ENCODE assay signal across 15 mouse cellular contexts in the genomic region with DNA sequence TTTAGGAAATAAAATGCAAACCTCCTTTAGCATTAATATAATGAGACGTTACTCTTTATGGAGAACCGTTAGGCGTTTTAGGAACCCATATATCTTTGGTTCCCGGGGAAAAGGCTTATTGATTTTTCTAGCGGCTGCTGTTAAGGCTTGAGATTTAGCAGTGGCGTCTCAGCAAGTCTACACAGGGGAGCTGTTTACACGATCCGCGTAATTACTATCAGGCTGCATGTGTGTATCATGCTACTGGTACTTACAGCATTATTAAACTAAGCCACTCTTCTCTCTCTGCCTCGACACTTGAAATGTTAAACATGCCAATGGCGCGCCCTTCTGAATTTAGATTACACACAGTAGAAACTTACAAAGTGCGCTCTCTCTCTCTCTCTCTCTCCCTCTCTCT. TPM values are rescaled to one million over a fixed set of nuclear protein-coding genes. Genes with fewer than 3 reads are reported as not detected.
"Had no signal": no experiment of that assay in that cellular context is flagged by ENCODE, and none has a peak within 500 bp of the region (broad histone marks: within the 10 kb centered on the region; RNA-seq: fewer than 3 reads in every experiment).

No protein-coding gene starts in this region.

- ATAC-seq: intestine, postnatal 0 days had no signal

- H3K4me1 ChIP-seq: limb, embryonic 15.5 days; liver, embryonic 13.5 days; neural tube, embryonic 12.5 days had no signal

- H3K27ac ChIP-seq: limb, embryonic 15.5 days; liver, embryonic 13.5 days; neural tube, embryonic 12.5 days had no signal

- H3K9ac ChIP-seq: limb, embryonic 15.5 days; liver, embryonic 13.5 days; neural tube, embryonic 12.5 days had no signal

- H3K9me3 ChIP-seq: limb, embryonic 15.5 days; liver, embryonic 13.5 days; neural tube, embryonic 12.5 days had no signal

- H3K4me3 ChIP-seq: limb, embryonic 15.5 days; liver, embryonic 13.5 days; myocyte; neural tube, embryonic 12.5 days had no signal

- H3K27me3 ChIP-seq: limb, embryonic 15.5 days; liver, embryonic 13.5 days; neural tube, embryonic 12.5 days had no signal

- DNase-seq: kidney, adult 8-10 months; kidney, postnatal 25 days; layer of hippocampus, adult 9-11 months; layer of hippocampus, postnatal 36 days; liver, embryonic 13.5 days; lung, adult 18-20 months; right cerebral cortex, adult 18-20 months; right cerebral cortex, postnatal 25 days; thymus, postnatal 36 days had no signal

- H3K4me2 ChIP-seq: limb, embryonic 15.5 days; liver, embryonic 13.5 days; neural tube, embryonic 12.5 days had no signal

- H3K36me3 ChIP-seq: limb, embryonic 15.5 days; liver, embryonic 13.5 days; neural tube, embryonic 12.5 days had no signal

RNA-seq across cellular contexts. Expression of a gene that starts 18.6 kb away (rescaled TPM):
- total RNA-seq: layer of hippocampus, postnatal 36 days; left cerebral cortex, adult 8-10 months; left cerebral cortex, postnatal 25 days had no signal
